Mouse (Mus musculus) limb, embryonic 13.5 days (tissue): ENCODE measurements around the gene Timm8a2. TPM values are rescaled to one million over a fixed set of nuclear protein-coding genes. Genes with fewer than 3 reads are reported as not detected.

Source experiments
- ATAC-seq: fragments of 200-750 bp; cut with Nextera tagmentation; 2 replicates; pipeline ENCODE4 v1.8.0; 2017; ENCODE audit warnings: low read depth, moderate number of reproducible peaks, moderate TSS enrichment; ENCODE audit not compliant: low FRiP score
- H3K27ac ChIP-seq: fragments of 300-500 bp; sonication (generic); 2 replicates; pipeline ENCODE4 v1.5.1; 2015; ENCODE audit warnings: inconsistent platforms, mild to moderate bottlenecking, moderate library complexity
- H3K27me3 ChIP-seq: fragments of 300-500 bp; sonication (generic); 2 replicates; pipeline ENCODE4 v1.6.1; 2015; ENCODE audit warnings: mild to moderate bottlenecking, inconsistent platforms
- H3K36me3 ChIP-seq: fragments of 300-500 bp; sonication (generic); 2 replicates; pipeline ENCODE4 v1.6.1; 2015; ENCODE audit warnings: inconsistent platforms, mild to moderate bottlenecking, moderate library complexity
- H3K4me1 ChIP-seq: fragments of 300-500 bp; sonication (generic); 2 replicates; pipeline ENCODE4 v1.6.1; 2015; ENCODE audit warnings: inconsistent platforms
- H3K4me2 ChIP-seq: fragments of 300-500 bp; sonication (generic); replicated peaks from 2 replicates; pipeline ENCODE4 v1.6.1; 2015; ENCODE audit warnings: inconsistent platforms, mild to moderate bottlenecking, moderate library complexity
- H3K4me3 ChIP-seq: fragments of 300-500 bp; sonication (generic); 2 replicates; pipeline ENCODE4 v1.5.1; 2015; ENCODE audit warnings: moderate library complexity, mild to moderate bottlenecking, inconsistent platforms
- H3K9ac ChIP-seq: fragments of 300-500 bp; sonication (generic); 2 replicates; pipeline ENCODE4 v1.6.1; 2015; ENCODE audit warnings: mild to moderate bottlenecking, inconsistent platforms
- H3K9me3 ChIP-seq: fragments of 300-500 bp; sonication (generic); 2 replicates; pipeline ENCODE4 v1.6.1; 2016; ENCODE audit warnings: inconsistent platforms
- WGBS: fragments of 180-500 bp; shearing (Covaris S2); methylation state at CpG from one replicate; pipeline ENCODE4 v1.1.7; 2015; 5-methylcytosine and 5-hydroxymethylcytosine counted together
- polyA plus RNA-seq: library from polyadenylated mRNA; unstranded; fragments of >200 nt; fragmentation: Nextera tagmentation; extraction: Ambion mirVana; gene quantifications from 2 replicates; pipeline ENCODE4 v1.2.1, GENCODE M21; 2015

Timm8a2 gene
- polyA plus RNA-seq, 1 experiment from 2014 or later: not detected

DNA sequence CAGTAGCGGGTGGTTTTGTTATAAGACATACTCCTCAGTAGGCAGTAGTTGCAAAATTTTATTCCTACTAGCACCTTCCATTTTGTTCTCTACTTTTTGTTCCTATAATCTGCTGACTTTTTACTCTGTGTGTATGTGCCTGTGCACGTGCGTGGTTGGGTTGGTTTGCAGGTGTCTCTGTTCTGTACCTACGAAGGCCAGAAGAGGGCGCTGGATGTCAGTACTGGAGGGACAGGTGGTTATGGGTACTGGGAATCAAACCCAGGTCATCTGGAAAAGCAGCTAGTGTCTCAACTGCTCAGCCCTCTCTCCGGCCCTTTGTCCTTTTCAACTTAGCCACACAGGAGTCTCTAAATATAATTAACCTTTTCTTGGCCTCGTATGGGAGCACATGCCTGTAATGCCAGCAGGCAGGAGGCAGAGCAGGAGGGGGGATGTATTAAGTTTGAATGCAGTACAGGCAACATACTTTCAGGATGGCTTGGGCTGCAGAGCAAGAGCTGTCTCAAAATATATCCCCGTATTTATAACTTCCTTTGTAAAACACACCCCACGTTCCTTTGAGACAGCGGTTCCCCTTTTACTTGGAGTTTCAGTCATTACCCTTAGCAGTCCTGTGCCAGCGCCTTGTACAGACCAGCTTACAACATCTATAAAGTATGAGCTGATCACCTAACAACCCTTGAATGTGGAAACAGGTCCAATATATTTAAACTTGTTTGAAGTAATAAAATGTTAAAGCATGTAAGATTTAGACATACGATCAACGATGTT, 4.6 kb downstream of the Timm8a2 start:
- no peak; the same call in 1 of the 2 replicates for ATAC-seq
- no peaks in the 10 kb centered on the region; the same call in 1 of the 2 replicates for H3K4me1 ChIP-seq
- no peak overlapping the region for H3K9ac ChIP-seq
- H3K27ac ChIP-seq: no peak overlapping the region
- 71% methylated on average over 13 of the region's 13 CpGs for WGBS
- H3K9me3 ChIP-seq: no peaks in the 10 kb centered on the region
- no peak overlapping the region for H3K4me3 ChIP-seq
- H3K4me2 ChIP-seq: no peak overlapping the region
- H3K36me3 ChIP-seq: no peaks in the 10 kb centered on the region
- no peaks in the 10 kb centered on the region for H3K27me3 ChIP-seq

DNA sequence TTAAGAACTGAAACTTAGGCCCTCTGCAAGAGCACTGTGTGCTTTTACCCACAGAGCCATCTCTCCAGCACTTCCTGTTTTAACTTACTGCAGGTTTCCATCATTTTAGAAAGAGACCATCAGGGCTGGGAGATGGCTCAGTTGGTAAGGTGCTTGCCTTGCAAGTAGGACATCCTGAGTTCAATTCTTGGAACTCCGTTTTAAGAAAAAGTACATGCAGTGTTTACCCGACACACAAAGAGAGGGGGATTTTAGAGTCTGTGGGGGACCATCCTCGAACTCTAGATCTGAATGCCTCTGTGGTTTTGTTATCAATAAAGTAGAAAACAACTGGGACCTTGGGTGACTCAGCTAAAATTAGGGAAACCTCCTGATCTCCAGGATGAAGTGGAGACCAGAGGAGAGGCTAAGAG, 6.9 kb downstream of the Timm8a2 start:
- Histone ChIP-seq H3K9me3 (no peaks in the 10 kb centered on the region), H3K4me2 (no peak overlapping the region), H3K27ac (no peak overlapping the region), H3K27me3 (no peaks in the 10 kb centered on the region), H3K4me3 (no peak overlapping the region), H3K36me3 (no peaks in the 10 kb centered on the region), H3K4me1 (no peaks in the 10 kb centered on the region; the same call in 1 of the 2 replicates), H3K9ac (no peak overlapping the region)
- no peak for ATAC-seq
- WGBS: 90% methylated on average over 3 of the region's 3 CpGs

DNA sequence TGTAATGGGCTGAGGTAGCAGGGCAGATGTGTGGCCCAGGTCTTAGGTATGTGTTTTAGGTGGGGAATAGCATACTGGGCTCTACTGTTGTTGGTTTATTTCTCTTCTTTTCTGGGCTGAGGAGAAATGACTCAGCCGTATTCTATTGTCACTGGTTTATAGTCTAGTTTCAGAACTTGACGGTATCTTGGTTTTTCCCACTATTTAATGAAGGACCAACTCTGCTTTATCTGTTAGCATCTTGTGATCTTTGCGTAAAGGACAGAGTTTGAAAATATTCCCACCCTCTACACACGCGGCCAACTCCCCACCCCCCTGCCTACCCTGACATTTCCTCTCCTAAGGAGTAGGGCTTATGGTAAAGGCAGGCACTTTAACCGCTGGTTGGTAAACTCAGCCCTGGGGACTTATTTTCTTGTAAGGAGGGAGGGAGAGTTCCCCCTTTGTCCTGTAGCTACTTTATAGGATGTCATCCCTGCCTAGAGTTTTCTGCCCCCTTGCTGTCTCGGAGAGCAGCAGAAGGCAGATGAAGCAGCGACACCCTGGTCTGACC, 7.7 kb downstream of the Timm8a2 start:
- no peak for ATAC-seq

DNA sequence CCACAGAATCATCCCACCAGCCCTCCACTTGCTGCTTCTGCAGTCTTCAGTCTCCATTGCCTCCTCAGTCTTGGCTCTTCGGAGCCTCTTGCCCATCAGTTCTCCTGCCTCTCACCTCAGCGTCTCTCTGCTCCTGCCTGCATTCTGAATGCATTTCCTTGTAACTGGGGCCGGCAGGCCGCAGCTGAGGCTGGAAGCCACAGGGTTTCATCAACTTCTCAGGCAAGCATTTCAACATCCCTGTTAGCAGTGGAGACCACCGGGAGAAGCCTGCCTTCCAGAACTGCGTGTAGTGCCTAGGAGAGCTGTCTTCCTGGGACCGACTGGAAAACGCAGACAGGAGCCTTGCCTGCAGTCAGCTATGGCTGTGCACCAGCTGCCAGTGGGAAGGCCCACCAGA, 13.3 kb downstream of the Timm8a2 start:
- ATAC-seq: no peak
- no peak overlapping the region for H3K9ac ChIP-seq
- H3K4me3 ChIP-seq: no peak overlapping the region
- H3K4me1 ChIP-seq: no peaks in the 10 kb centered on the region
- no peak overlapping the region for H3K4me2 ChIP-seq
- 89% methylated on average over 8 of the region's 8 CpGs for WGBS
- no peaks in the 10 kb centered on the region for H3K9me3 ChIP-seq
- H3K36me3 ChIP-seq: no peaks in the 10 kb centered on the region
- no peaks in the 10 kb centered on the region for H3K27me3 ChIP-seq
- H3K27ac ChIP-seq: no peak overlapping the region

More for the DNA sequence above, 7.7 kb downstream of the Timm8a2 start:
- no peak overlapping the region for H3K4me3 ChIP-seq
- no peaks in the 10 kb centered on the region; the same call in 1 of the 2 replicates for H3K4me1 ChIP-seq
- 77% methylated on average over 8 of the region's 8 CpGs for WGBS
- no peak overlapping the region for H3K9ac ChIP-seq
- no peak overlapping the region for H3K27ac ChIP-seq
- H3K36me3 ChIP-seq: no peaks in the 10 kb centered on the region
- H3K4me2 ChIP-seq: no peak overlapping the region
- H3K27me3 ChIP-seq: no peaks in the 10 kb centered on the region
- H3K9me3 ChIP-seq: no peaks in the 10 kb centered on the region

DNA sequence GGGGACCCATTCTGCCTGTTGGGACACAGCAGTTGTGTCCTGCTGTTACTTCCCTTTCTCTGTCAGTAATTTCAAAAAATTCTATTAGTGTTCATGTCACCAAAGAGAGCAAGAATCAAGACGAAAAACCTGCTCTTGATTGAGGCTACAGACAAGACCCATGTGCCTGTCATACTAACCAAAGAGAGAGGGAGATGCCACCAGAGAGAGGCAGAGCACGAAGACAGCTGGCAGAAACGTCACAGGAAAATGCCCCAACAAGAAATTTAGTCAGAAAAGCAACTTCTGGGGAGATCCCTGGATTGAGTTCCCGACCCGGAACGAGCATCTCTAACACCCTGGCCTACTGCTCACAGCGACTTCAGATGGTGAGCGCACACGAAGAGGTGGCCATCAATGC, 14.3 kb downstream of the Timm8a2 start:
- H3K9me3 ChIP-seq: no peaks in the 10 kb centered on the region
- H3K9ac ChIP-seq: no peak overlapping the region
- H3K36me3 ChIP-seq: no peaks in the 10 kb centered on the region
- no peaks in the 10 kb centered on the region for H3K27me3 ChIP-seq
- no peak overlapping the region for H3K27ac ChIP-seq
- H3K4me1 ChIP-seq: no peaks in the 10 kb centered on the region
- ATAC-seq: no peak
- H3K4me3 ChIP-seq: no peak overlapping the region
- 85% methylated on average over 9 of the region's 9 CpGs for WGBS
- no peak overlapping the region for H3K4me2 ChIP-seq

DNA sequence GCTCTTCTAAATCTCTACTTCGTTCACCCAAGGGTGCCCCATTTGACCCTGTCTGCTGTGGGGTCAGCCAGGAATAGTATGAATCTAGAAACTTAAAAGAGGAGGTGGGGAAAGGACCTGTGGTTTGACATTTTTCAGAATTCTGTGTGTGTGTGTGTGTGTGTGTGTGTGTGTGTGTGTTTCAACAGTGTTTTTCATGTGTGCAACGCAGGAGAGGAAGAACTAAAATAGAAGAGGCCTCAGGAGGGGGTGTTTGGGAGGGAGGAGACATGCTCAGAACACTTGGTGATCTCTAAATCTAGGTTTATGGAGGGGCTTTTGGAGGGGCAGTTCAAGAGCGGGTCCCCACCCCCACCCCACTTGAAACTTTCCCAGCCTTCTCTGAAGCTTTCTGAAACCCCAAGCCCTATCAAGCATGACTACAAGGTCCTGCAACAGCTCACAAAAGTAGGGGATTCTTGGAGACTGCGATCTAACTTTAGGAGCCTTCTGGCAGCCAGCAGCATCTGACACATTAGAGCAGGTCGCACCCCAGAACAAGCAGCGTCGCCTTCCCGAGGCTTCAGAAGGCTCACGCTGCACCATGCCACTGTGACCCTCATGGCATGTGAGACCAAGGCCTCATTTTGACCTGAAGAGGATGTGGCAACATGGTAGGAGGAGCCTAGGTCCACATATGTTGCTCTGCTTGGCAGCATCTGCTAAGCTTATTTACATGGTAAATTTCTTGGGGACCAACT, 18.6 kb downstream of the Timm8a2 start:
- no peak for ATAC-seq
- WGBS: 83% methylated on average over 9 of the region's 9 CpGs
- H3K36me3 ChIP-seq: no peaks in the 10 kb centered on the region
- no peak overlapping the region for H3K9ac ChIP-seq
- H3K27me3 ChIP-seq: no peaks in the 10 kb centered on the region
- no peaks in the 10 kb centered on the region for H3K9me3 ChIP-seq
- H3K4me3 ChIP-seq: no peak overlapping the region
- H3K4me2 ChIP-seq: no peak overlapping the region
- no peak overlapping the region for H3K27ac ChIP-seq
- H3K4me1 ChIP-seq: 0 out of 2 replicates have a peak, but pooled peaks cover 1% of the 10 kb centered on the region

DNA sequence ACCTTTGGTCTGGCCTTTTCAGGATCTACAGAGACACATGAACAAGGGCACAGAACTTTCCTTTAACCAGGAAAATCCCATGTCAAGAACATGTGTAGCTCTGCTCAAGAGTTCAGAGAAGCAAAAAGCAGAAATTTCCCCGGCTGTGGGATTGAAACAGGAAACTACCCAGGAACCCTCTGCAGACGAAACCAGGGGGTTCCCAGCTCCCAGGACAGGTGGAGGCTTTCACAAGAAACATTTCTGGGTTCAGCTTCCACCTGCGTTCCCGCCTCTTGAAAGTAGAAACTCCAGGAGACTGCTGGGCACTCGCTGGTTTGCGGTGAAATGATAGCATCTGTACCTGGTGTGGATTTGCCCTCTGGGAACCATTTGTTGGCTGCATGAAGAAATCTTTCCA, 22.4 kb downstream of the Timm8a2 start:
- 70% methylated on average over 6 of the region's 6 CpGs for WGBS
- Histone ChIP-seq H3K4me3 (no peak overlapping the region), H3K4me1 (0 out of 2 replicates have a peak, but pooled peaks cover 4% of the 10 kb centered on the region), H3K27ac (no peak overlapping the region), H3K36me3 (no peaks in the 10 kb centered on the region), H3K4me2 (no peak overlapping the region), H3K9me3 (no peaks in the 10 kb centered on the region), H3K27me3 (no peaks in the 10 kb centered on the region), H3K9ac (no peak overlapping the region)
- ATAC-seq: no peak

DNA sequence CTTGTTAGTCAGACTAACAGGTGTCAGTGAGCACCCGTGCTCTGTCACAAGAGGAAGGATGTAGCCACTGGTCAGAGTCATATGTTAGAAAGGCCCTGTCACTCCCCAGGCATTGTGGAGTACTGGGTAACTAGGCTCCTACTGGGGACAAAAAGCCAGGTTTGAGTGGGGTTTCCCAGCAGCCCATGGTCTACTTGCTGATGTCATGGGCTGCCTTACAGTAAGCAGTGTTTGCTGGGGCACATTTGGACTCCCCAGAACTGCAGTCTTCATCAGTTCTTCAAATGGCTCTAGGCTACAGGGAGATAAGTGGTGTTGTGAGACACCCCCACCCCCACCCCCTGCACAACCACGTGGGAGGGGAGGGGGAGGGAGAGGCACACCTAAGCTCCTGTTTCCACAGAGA, 23.5 kb downstream of the Timm8a2 start:
- Histone ChIP-seq H3K27ac (no peak overlapping the region), H3K36me3 (no peaks in the 10 kb centered on the region), H3K4me1 (0 out of 2 replicates have a peak, but pooled peaks cover 4% of the 10 kb centered on the region), H3K27me3 (no peaks in the 10 kb centered on the region), H3K9ac (no peak overlapping the region), H3K9me3 (no peaks in the 10 kb centered on the region), H3K4me3 (no peak overlapping the region), H3K4me2 (no peak overlapping the region)
- no peak for ATAC-seq
- WGBS: 25% methylated on average over 2 of the region's 2 CpGs

DNA sequence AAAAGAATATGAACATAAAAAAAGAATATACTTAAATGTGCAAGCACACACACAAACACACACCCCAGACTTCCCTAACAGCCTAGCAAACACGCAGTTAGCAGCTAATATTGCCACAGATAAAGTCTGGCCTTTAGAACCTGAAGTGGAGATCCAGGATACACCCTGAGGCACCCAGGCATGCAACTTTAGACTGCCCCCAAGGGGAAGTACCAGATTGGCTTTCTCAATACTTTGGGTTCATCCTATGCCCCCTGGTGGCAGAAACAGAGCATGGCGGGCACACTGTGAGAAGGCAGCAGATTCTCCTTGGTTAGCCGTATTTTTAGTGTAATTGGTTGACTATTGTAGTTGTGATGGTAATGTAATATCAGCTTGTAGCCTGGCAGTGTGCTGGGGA, 26.2 kb downstream of the Timm8a2 start:
- 12% methylated on average over 3 of the region's 3 CpGs for WGBS
- H3K9ac ChIP-seq: no peak overlapping the region
- H3K4me3 ChIP-seq: no peak overlapping the region
- peaks cover 6% of the 10 kb centered on the region; the same call in 1 of the 2 replicates for H3K27me3 ChIP-seq
- no peaks in the 10 kb centered on the region for H3K9me3 ChIP-seq
- H3K4me2 ChIP-seq: no peak overlapping the region
- 0 out of 2 replicates have a peak, but pooled peaks cover 4% of the 10 kb centered on the region for H3K4me1 ChIP-seq
- ATAC-seq: peak; percentile 21; the same call in 1 of the 2 replicates
- H3K27ac ChIP-seq: no peak overlapping the region
- no peaks in the 10 kb centered on the region for H3K36me3 ChIP-seq

DNA sequence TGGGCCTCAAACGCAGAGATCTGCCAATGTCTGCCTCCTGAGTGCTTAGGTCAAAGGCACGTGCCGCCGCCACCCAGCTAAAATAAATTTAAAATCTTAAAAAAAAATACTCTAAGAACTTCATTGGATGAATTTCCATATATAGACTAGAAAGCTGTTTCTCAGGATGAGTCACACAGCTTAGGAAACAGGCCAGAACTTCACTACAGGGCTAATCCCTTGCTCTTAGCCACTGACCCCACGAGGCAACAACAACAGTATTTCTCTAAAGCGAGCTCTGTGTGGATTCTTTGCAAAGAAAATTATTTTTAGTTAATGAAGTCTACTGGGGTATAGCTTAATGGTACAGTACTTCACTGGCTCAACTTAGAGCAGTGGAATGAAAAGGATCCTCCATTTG, 26.9 kb downstream of the Timm8a2 start:
- H3K4me2 ChIP-seq: no peak overlapping the region
- ATAC-seq: no peak
- 89% methylated on average over 6 of the region's 6 CpGs for WGBS
- peaks cover 6% of the 10 kb centered on the region; the same call in 1 of the 2 replicates for H3K27me3 ChIP-seq
- H3K27ac ChIP-seq: no peak overlapping the region
- no peaks in the 10 kb centered on the region for H3K9me3 ChIP-seq
- no peak overlapping the region for H3K9ac ChIP-seq
- 0 out of 2 replicates have a peak, but pooled peaks cover 4% of the 10 kb centered on the region for H3K4me1 ChIP-seq
- H3K4me3 ChIP-seq: no peak overlapping the region
- H3K36me3 ChIP-seq: no peaks in the 10 kb centered on the region

DNA sequence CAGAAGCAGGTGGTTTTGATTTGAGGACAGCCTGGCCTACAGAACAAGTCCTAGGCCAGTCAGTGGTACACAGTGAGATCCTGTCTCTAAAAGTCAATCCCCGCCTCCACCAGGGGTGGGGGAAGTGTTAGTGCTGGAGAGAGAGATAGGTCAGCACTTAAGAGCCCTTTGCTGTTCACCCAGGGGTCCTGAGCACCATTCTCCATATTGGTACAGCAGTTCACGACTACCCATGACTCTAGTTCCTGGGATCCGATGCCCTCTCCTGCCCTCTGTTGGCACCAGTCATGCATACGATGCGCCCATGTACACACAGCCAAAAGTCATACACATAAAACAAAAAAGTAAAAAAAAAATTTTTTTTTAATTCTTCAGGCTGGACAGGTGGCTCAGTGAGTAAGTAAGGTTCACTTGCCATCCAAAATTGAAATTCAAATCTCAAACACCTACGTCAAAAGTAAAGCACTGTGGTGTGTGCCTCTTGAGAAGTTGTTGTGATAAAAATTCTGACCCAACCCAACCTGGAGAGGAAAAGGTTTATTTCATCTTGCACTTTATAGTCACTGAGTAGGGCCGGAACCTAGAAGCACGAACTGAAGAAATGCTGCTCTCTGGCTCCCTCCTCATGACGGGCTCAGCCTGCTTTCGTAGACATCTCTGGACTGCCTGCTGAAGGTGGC, 28.1 kb downstream of the Timm8a2 start:
- Histone ChIP-seq H3K4me2 (no peak overlapping the region), H3K36me3 (no peaks in the 10 kb centered on the region), H3K4me1 (0 out of 2 replicates have a peak, but pooled peaks cover 4% of the 10 kb centered on the region), H3K27ac (no peak overlapping the region), H3K9ac (no peak overlapping the region), H3K9me3 (no peaks in the 10 kb centered on the region), H3K27me3 (peaks cover 6% of the 10 kb centered on the region; the same call in 1 of the 2 replicates), H3K4me3 (no peak overlapping the region)
- ATAC-seq: no peak
- 79% methylated on average over 10 of the region's 10 CpGs for WGBS
